Mouse (Mus musculus) heart, embryonic 15.5 days (tissue): Measurements from ENCODE around the gene Zfp319. TPM values are rescaled to one million over a fixed set of nuclear protein-coding genes. Genes with fewer than 3 reads are reported as not detected.
A peak's percentile ranks its signal among the peaks of the same experiment; 100 is the strongest.

Experiments
- ATAC-seq: fragments of 200-750 bp; cut with Nextera tagmentation; replicated peaks from 2 replicates; pipeline ENCODE4 v1.8.0; 2017; ENCODE audit warnings: low read depth, moderate TSS enrichment; ENCODE audit not compliant: insufficient number of reproducible peaks, insufficient read depth, low FRiP score
- H3K27ac ChIP-seq: fragments of 300-500 bp; sonication (generic); 2 replicates; pipeline ENCODE4 v1.5.1; 2015; ENCODE audit warnings: mild to moderate bottlenecking, inconsistent platforms
- H3K27me3 ChIP-seq: fragments of 300-500 bp; sonication (generic); 2 replicates; pipeline ENCODE4 v1.6.1; 2015; ENCODE audit warnings: inconsistent platforms
- H3K36me3 ChIP-seq: fragments of 300-500 bp; sonication (generic); 2 replicates; pipeline ENCODE4 v1.6.1; 2015; ENCODE audit warnings: mild to moderate bottlenecking, inconsistent platforms
- H3K4me1 ChIP-seq: fragments of 300-500 bp; sonication (generic); replicated peaks from 2 replicates; pipeline ENCODE4 v1.6.1; 2015; ENCODE audit warnings: inconsistent platforms
- H3K4me2 ChIP-seq: fragments of 300-500 bp; sonication (generic); 2 replicates; pipeline ENCODE4 v1.6.1; 2015; ENCODE audit warnings: inconsistent platforms, mild to moderate bottlenecking, moderate library complexity
- H3K4me3 ChIP-seq: fragments of 300-500 bp; sonication (generic); 2 replicates; pipeline ENCODE4 v1.5.1; 2015; ENCODE audit warnings: mild to moderate bottlenecking, inconsistent platforms
- H3K9ac ChIP-seq: fragments of 300-500 bp; sonication (generic); 2 replicates; pipeline ENCODE4 v1.6.1; 2015; ENCODE audit warnings: mild to moderate bottlenecking, inconsistent platforms
- H3K9me3 ChIP-seq: fragments of 300-500 bp; sonication (generic); replicated peaks from 2 replicates; pipeline ENCODE4 v1.6.1; 2016; ENCODE audit warnings: inconsistent platforms
- WGBS: fragments of 180-500 bp; shearing (Covaris S2); methylation state at CpG from one replicate; pipeline ENCODE4 v1.1.7; 2015; ENCODE audit warnings: mixed read lengths; 5-methylcytosine and 5-hydroxymethylcytosine counted together
- polyA plus RNA-seq: library from polyadenylated mRNA; unstranded; fragments of >200 nt; fragmentation: Nextera tagmentation; extraction: Ambion mirVana; gene quantifications from 2 replicates; pipeline ENCODE4 v1.2.1, GENCODE M21; 2015

The Zfp319 gene
- polyA plus RNA-seq, 1 experiment from 2014 or later: 4.9 TPM

DNA sequence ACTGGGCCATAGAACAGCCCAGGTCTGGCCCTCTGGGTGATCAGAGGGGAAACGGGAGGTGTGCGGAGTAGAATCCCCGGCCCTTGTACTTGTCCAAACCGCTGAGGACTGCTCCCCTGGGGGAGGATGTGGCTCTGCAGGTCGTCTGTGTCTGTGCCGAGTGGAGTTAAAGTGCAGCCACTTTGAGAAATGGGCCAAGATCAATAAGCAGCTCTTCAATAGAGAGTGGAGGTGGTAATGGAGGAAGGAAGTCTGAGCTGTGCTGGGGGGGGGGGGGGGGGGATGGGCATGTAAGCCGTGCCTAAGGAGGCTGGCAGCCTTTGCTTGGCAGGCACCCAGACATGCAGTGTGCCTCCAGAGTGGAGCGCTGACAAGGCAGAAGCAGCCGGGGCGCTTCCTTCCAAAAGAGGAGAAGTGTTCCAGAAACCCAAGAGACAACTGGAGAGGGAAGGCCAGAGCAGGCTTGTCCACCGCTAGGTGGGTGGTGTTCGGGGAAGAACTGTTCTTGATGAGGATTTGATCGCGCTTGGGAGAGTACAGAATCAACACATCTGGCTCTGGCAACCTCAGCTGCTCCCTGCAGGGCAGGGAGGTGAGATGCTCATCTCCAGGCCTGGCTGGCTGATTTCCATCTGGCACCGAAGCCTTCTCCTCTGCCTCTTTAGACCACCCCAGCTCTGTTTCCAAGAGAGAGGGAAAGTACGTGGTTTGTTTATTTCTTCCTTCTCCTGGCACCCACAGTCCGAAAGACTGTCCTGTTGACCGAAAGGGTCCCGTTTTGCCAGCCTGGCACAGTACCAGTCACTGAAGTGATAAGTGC, 17.3 kb upstream of the Zfp319 start:
- peaks cover 19% of the 10 kb centered on the region; the same call in 1 of the 2 replicates for H3K36me3 ChIP-seq
- H3K27ac ChIP-seq: peak overlapping the region; percentile 64
- no peaks in the 10 kb centered on the region for H3K27me3 ChIP-seq
- H3K4me1 ChIP-seq: peaks cover 45% of the 10 kb centered on the region
- H3K9me3 ChIP-seq: no peaks in the 10 kb centered on the region
- WGBS: 27% methylated on average over 19 of the region's 19 CpGs
- H3K4me2 ChIP-seq: peak overlapping the region; percentile 39
- peak overlapping the region; percentile 23; the same call in 1 of the 2 replicates for H3K4me3 ChIP-seq
- peak overlapping the region; percentile 18 for H3K9ac ChIP-seq
- no peak for ATAC-seq

- 80% methylated on average over 2 of the region's 2 CpGs for WGBS
- Histone ChIP-seq H3K27ac (peak overlapping the region; percentile 64), H3K9me3 (no peaks in the 10 kb centered on the region), H3K4me1 (peaks cover 39% of the 10 kb centered on the region), H3K9ac (no peak overlapping the region), H3K4me3 (no peak overlapping the region), H3K36me3 (peaks cover 26% of the 10 kb centered on the region; the same call in 1 of the 2 replicates), H3K27me3 (no peaks in the 10 kb centered on the region), H3K4me2 (0 out of 2 replicates have a peak overlapping the region, but pooled peaks have one; percentile 4)
- no peak for ATAC-seq
Observed at GRCm38 (mm10) chr8:95348356-95348755, 16.6 kb upstream of the Zfp319 start.

DNA sequence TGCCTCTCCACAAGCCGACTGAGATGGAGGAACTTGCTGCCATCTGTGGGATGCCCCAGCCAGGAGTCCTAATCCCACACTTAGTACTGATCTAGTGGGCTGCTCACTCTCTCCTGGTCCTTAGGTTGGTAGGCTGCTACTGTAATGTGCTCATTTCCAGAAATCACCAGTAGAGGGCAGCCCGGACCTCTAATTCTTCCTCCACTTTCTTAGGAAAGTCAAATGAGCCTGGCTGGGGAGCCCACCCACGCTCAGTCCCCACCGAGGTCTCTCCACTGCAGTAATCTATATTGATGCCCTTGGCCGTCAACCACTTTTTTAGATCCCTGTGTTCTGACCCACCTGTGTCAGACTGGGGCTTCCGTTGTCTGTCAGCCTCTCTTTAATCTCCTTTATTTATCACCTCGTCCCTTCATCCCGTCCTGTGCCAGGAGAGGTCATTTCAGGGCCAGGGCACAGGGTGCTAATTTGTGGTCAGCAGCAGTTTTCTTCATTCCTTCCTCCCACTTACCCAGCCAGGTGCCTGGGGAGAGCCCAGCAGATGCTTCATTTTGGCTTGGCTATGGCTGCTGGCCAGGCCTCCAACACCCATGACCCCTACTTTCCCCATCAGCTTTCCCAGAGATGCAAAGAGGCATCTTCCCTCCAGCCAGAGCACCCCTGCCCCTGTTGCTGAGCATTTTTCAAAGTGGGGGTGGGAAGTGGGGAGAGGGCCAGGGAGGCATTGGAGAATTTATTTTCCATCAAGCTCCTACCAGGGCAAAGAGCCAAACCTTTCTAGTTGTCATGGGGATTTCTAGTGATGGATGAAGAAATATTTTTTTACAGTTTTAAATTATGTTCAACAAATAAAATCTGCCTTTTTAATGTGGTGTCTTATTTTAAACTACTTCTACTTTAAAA, 15.1 kb upstream of the Zfp319 start:
- Histone ChIP-seq H3K4me3 (no peak overlapping the region), H3K9ac (no peak overlapping the region), H3K4me2 (no peak overlapping the region), H3K4me1 (peaks cover 43% of the 10 kb centered on the region), H3K36me3 (peaks cover 37% of the 10 kb centered on the region; the same call in 1 of the 2 replicates), H3K9me3 (no peaks in the 10 kb centered on the region), H3K27ac (no peak overlapping the region), H3K27me3 (no peaks in the 10 kb centered on the region)
- no peak for ATAC-seq
- 20% methylated on average over 8 of the region's 8 CpGs for WGBS

GRCm38 (mm10) chr8:95344668-95345067, 12.9 kb upstream of the Zfp319 start:
- Histone ChIP-seq H3K4me2 (no peak overlapping the region), H3K27ac (no peak overlapping the region), H3K9me3 (no peaks in the 10 kb centered on the region), H3K4me1 (peaks cover 35% of the 10 kb centered on the region), H3K4me3 (no peak overlapping the region), H3K36me3 (peaks cover 49% of the 10 kb centered on the region), H3K27me3 (no peaks in the 10 kb centered on the region), H3K9ac (no peak overlapping the region)
- 72% methylated on average over 6 of the region's 6 CpGs for WGBS
- ATAC-seq: no peak

DNA sequence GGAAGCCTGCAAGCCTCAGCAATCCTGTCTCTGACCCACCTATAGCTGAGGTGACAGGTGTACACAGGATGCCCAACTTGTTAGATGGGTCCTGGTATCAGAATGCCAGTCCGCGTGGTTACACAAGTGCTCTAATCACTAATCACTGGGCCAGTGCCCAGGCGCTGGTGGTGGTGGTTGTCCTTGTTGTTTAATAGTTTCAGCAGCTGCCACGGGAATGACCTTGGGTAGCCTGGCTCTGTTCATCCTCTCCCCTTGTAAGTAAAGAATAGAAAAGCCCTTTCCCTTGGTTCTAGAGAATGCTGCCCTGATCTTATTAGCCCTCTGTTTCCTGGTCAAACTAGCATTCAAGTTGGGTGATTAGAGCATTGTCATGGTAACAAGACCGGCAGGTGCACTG, 10.0 kb upstream of the Zfp319 start:
- 55% methylated on average over 5 of the region's 5 CpGs for WGBS
- no peak; the same call in 1 of the 2 replicates for ATAC-seq
- Histone ChIP-seq H3K27me3 (no peaks in the 10 kb centered on the region), H3K4me3 (no peak overlapping the region), H3K9me3 (no peaks in the 10 kb centered on the region), H3K36me3 (peaks cover 71% of the 10 kb centered on the region), H3K4me2 (no peak overlapping the region), H3K9ac (no peak overlapping the region), H3K27ac (peak overlapping the region; percentile 50), H3K4me1 (peaks cover 12% of the 10 kb centered on the region)

DNA sequence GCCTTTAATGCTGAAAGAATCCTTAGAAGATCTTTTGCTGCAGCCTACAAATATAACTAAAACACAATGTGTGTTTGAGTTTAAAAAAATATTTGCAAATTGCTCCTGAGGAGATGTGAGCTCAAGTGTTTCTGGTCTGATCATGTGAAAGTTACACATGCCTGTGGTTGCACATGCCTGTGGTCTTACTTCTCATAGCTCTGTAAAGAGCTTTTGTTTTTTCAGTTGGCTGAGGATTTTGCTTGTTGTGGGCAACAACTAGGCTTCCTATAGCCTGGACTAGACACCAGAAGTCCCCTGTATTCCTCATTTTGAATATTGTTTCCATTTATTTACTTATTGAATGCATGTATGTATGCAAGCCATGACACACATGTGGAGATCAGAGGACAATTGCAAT, 4.6 kb upstream of the Zfp319 start:
- peaks cover 47% of the 10 kb centered on the region for H3K36me3 ChIP-seq

GRCm38 (mm10) chr8:95335706-95336105, 4.0 kb upstream of the Zfp319 start:
- H3K27me3 ChIP-seq: no peaks in the 10 kb centered on the region
- H3K4me2 ChIP-seq: no peak overlapping the region
- H3K9ac ChIP-seq: no peak overlapping the region
- no peak overlapping the region for H3K4me3 ChIP-seq
- H3K9me3 ChIP-seq: no peaks in the 10 kb centered on the region
- peaks cover 12% of the 10 kb centered on the region for H3K4me1 ChIP-seq
- H3K36me3 ChIP-seq: peaks cover 47% of the 10 kb centered on the region
- WGBS: 84% methylated on average over 1 of the region's 1 CpGs
- no peak overlapping the region for H3K27ac ChIP-seq
- no peak for ATAC-seq

More for the DNA sequence above, 4.6 kb upstream of the Zfp319 start:
- Histone ChIP-seq H3K4me2 (no peak overlapping the region), H3K9me3 (no peaks in the 10 kb centered on the region), H3K9ac (no peak overlapping the region), H3K27me3 (no peaks in the 10 kb centered on the region), H3K4me1 (peaks cover 10% of the 10 kb centered on the region), H3K27ac (no peak overlapping the region), H3K4me3 (no peak overlapping the region)
- no peak for ATAC-seq

DNA sequence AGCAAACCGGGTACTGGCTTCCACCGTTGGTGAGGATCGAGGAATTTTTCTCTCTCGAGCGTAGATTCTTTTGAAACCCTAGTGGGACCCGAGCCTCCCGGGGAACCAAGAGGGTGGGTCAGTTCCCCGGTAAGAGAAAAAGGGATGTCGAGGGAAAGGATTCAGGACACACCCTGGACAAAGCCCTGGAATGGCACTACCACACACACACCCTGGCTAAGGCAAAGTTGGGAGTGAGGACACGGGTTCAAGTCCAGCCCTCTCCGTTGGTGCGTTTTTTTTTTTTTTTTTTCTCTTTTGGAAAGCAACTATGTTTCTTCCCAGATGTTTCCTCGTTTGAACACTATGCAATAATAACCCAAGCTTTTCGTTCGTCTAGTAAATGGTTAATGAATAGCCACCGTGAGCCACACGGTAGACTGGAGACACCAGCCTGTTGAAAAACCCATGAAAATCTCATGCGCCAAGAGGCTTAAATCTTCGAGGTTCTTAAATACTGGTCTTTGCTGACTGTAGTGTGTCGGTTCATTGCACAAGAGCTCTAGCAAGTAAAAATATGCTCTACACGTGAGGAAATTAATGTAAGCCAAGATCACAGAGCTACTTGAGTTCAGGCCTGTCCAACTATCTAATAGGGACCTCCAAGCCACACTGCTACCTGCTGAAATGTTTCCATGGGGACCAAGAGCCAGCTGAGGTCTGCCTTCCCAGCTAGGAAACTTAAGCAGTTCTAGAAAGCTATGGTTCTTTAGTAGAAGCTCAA, 868 bp upstream of the Zfp319 start:
- Histone ChIP-seq H3K9ac (peak overlapping the region; percentile 86), H3K4me1 (peaks cover 24% of the 10 kb centered on the region), H3K36me3 (peaks cover 40% of the 10 kb centered on the region), H3K9me3 (no peaks in the 10 kb centered on the region), H3K4me2 (peak overlapping the region; percentile 69), H3K27ac (peak overlapping the region; percentile 99), H3K27me3 (no peaks in the 10 kb centered on the region), H3K4me3 (peak overlapping the region; percentile 84)
- 23% methylated on average over 21 of the region's 21 CpGs for WGBS
- no peak for ATAC-seq

GRCm38 (mm10) chr8:95331156-95331719, 512 bp downstream of the Zfp319 start:
- H3K36me3 ChIP-seq: peaks cover 48% of the 10 kb centered on the region
- H3K4me2 ChIP-seq: peak overlapping the region; percentile 69
- H3K4me3 ChIP-seq: peak overlapping the region; percentile 84
- H3K9me3 ChIP-seq: no peaks in the 10 kb centered on the region
- peak overlapping the region; percentile 86 for H3K9ac ChIP-seq
- 0% methylated on average over 38 of the region's 38 CpGs for WGBS
- no peaks in the 10 kb centered on the region for H3K27me3 ChIP-seq
- H3K27ac ChIP-seq: peak overlapping the region; percentile 99
- peaks cover 33% of the 10 kb centered on the region for H3K4me1 ChIP-seq
- peak; percentile 17 for ATAC-seq

- Histone ChIP-seq H3K27ac (peak overlapping the region; percentile 99), H3K9ac (peak overlapping the region; percentile 86), H3K9me3 (no peaks in the 10 kb centered on the region), H3K36me3 (peaks cover 56% of the 10 kb centered on the region), H3K4me1 (peaks cover 35% of the 10 kb centered on the region), H3K4me3 (peak overlapping the region; percentile 84), H3K27me3 (no peaks in the 10 kb centered on the region), H3K4me2 (peak overlapping the region; percentile 69)
- WGBS: 11% methylated on average over 1 of the region's 1 CpGs
- ATAC-seq: no peak
Observed at GRCm38 (mm10) chr8:95330367-95330766, 1.4 kb downstream of the Zfp319 start.
